Mouse (Mus musculus): Measurements from ENCODE around the gene Cdkn2c.

- no peak for TF ChIP-seq CTCF (IDR thresholded peaks at IDR 0.05; ENCODE audit: insufficient read depth, low read length)
- no peak for TF ChIP-seq POLR2A (IDR thresholded peaks at IDR 0.05; ENCODE audit: borderline replicate concordance, extremely low read depth, low read depth, low read length)
Observed at GRCm38 (mm10) chr4:109640141-109640540, 26.8 kb downstream of the Cdkn2c start.
